Mouse (Mus musculus): ENCODE results near the gene Schip1.

GRCm38 (mm10) chr3:68210422-68210821, 145.8 kb downstream of the Schip1 start:
- no peak for TF ChIP-seq GATA1 (IDR thresholded peaks at IDR 0.05; ENCODE audit: low read length)
- no peak for TF ChIP-seq TAL1 (IDR thresholded peaks at IDR 0.05; ENCODE audit: low read length)
